Mouse (Mus musculus): ENCODE measurements at regions not wholly inside any gene's neighbourhood (a gene's known extent, or its start where the extent isn't known, plus 50 kb on each side); places are given as distances from the start of the nearest gene placed in this dataset.
A peak's percentile ranks its signal among the peaks of the same experiment; 100 is the strongest.

DNA sequence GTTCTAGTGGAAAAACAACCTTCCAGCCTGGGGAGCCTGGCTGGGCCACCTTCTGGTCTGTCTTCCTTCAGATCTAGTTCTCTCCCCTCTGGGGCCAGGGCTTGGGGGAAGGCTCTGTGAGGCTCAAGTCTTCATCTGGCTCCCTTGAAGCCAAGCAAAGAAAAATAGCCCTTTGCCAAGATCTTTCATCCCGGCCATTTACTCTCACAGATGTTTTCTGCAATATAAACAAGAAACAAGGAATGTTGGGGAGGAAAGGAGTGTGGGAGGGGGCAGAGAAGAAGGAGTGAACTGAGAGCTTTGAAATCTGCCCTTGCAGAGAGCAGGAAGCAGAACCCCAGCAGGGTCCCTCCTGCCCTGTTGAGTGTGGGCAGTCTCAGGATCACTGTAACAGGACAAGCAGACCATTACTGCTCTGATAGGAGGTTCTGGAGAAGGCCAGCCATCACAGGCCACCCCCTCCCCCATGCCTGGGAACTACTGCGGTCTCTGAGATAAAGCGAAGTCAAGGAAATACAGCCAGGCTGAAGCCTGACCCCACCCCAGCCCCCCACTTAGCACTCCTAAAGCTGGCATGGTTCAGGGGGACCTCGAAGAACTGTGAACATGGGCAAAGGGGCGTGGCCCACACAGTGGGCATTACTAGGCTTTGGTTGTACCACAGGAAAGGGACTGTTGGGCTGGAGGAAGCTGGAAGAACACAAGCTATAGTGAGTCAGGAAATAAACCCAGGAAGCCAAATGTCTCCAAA lies 118.8 kb downstream of the Zfp36l1 start:
- Histone ChIP-seq H3K4me3 (ENCODE audit: low read length) (no peak overlapping the region), H3K27ac (ENCODE audit: low read length) (peak overlapping the region; percentile 95), H3K9me3 (ENCODE audit: low read length) (no peaks in the 10 kb centered on the region), H3K36me3 (ENCODE audit: insufficient read depth, low read length) (no peaks in the 10 kb centered on the region), H3K4me1 (ENCODE audit: insufficient read depth, low read length) (peaks cover 54% of the 10 kb centered on the region), H3K9ac (replicated peaks; ENCODE audit: low read length) (no peak overlapping the region), H3K27me3 (ENCODE audit: insufficient read depth, low read length) (no peaks in the 10 kb centered on the region), H3K4me2 (replicated peaks; ENCODE audit: low read depth, low read length) (no peak overlapping the region)
- WGBS = 30% methylated on average over 5 of the region's 5 CpGs
- peak; percentile 92 for ATAC-seq (ENCODE audit: low FRiP score, low TSS enrichment)

DNA sequence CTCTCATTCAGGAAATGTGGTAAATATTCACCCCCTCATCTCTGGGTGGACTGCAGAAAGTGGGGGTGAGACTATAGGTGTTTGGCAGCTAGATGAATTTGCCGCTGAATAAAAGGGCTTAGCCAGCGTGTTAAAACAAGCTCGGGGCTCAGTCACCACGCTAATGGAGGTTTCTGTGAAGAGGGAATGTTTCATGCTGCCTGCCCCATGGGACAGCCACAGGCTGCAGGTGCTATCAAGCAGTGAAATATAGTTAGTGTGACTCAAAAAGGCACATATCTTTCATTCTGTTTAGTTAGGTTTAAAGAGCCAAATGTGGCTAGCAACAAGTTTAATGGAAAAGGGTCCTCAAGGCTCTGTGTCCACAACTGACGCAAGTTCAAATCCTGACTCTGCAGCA lies 121.5 kb downstream of the Zfp36l1 start:
- Histone ChIP-seq H3K27me3 (ENCODE audit: insufficient read depth, low read length) (no peaks in the 10 kb centered on the region), H3K4me3 (ENCODE audit: low read length) (no peak overlapping the region), H3K36me3 (ENCODE audit: insufficient read depth, low read length) (no peaks in the 10 kb centered on the region), H3K4me1 (ENCODE audit: insufficient read depth, low read length) (peaks cover 55% of the 10 kb centered on the region), H3K9ac (replicated peaks; ENCODE audit: low read length) (no peak overlapping the region), H3K27ac (ENCODE audit: low read length) (peak overlapping the region; percentile 65), H3K4me2 (replicated peaks; ENCODE audit: low read depth, low read length) (no peak overlapping the region), H3K9me3 (ENCODE audit: low read length) (no peaks in the 10 kb centered on the region)
- WGBS = 65% methylated on average over 5 of the region's 5 CpGs
- no peak for ATAC-seq (ENCODE audit: low FRiP score, low TSS enrichment)

DNA sequence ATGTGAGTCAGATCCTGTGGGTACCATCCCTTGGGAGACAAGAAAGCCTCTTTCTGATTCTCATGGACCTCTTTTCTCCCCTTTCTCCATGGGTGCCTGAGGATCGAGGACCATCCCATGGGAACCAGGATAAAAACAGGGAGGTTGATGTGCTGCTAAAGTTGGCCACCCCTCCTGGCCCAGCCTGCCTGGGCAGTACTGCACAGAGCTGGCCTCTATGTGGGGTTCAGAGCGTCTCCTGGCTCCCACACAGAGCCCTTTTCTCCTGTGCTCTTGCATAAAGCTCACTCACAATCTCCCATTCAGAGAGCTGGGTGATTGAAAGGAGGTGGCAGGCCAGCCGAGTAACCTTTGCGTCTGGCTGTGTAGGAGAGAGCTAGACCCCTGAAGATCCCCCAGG lies 122.1 kb downstream of the Zfp36l1 start:
- no peaks in the 10 kb centered on the region for H3K9me3 ChIP-seq (ENCODE audit: low read length)
- peaks cover 58% of the 10 kb centered on the region for H3K4me1 ChIP-seq (ENCODE audit: insufficient read depth, low read length)
- H3K36me3 ChIP-seq (ENCODE audit: insufficient read depth, low read length) = no peaks in the 10 kb centered on the region
- no peak overlapping the region for H3K4me3 ChIP-seq (ENCODE audit: low read length)
- peak overlapping the region; percentile 65 for H3K27ac ChIP-seq (ENCODE audit: low read length)
- H3K27me3 ChIP-seq (ENCODE audit: insufficient read depth, low read length) = no peaks in the 10 kb centered on the region
- 0 out of 2 replicates have a peak overlapping the region, but pooled peaks have one; percentile 18 for H3K9ac ChIP-seq (replicated peaks; ENCODE audit: low read length)
- no peak for ATAC-seq (ENCODE audit: low FRiP score, low TSS enrichment)
- 66% methylated on average over 4 of the region's 4 CpGs for WGBS
- H3K4me2 ChIP-seq (replicated peaks; ENCODE audit: low read depth, low read length) = no peak overlapping the region

DNA sequence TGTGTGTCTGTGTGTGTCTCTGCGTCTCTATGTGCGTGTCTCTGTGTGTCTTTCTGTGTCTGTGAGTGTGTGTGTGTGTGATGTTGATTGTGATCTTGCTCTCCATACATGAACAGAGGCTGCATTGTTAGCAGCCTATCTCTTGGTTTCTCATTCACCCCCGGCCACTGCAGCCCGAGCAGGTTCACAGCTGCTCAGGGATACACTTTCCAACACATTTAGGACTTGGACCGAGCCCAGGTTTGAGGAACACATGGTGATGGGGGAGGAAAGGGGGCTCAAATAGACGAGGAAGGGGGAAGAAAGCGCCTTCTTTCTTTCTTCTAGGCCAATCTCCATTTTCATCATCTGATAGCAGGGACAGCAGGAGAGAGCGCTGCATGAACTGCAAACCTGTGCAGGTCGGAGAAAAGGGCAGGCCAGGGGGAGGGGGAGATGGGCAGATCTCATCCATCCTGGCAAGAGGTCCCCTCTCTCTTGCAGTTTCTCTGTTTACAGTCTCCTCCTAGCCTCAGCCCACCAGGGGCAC lies 123.2 kb downstream of the Zfp36l1 start:
- Histone ChIP-seq H3K4me2 (replicated peaks; ENCODE audit: low read depth, low read length) (no peak overlapping the region), H3K4me1 (ENCODE audit: insufficient read depth, low read length) (peaks cover 62% of the 10 kb centered on the region), H3K27me3 (ENCODE audit: insufficient read depth, low read length) (no peaks in the 10 kb centered on the region), H3K27ac (ENCODE audit: low read length) (peak overlapping the region; percentile 65), H3K9me3 (ENCODE audit: low read length) (no peaks in the 10 kb centered on the region), H3K9ac (replicated peaks; ENCODE audit: low read length) (no peak overlapping the region; the same call in 1 of the 2 replicates), H3K4me3 (ENCODE audit: low read length) (no peak overlapping the region), H3K36me3 (ENCODE audit: insufficient read depth, low read length) (no peaks in the 10 kb centered on the region)
- no peak for ATAC-seq (ENCODE audit: low FRiP score, low TSS enrichment)
- 51% methylated on average over 9 of the region's 9 CpGs for WGBS

DNA sequence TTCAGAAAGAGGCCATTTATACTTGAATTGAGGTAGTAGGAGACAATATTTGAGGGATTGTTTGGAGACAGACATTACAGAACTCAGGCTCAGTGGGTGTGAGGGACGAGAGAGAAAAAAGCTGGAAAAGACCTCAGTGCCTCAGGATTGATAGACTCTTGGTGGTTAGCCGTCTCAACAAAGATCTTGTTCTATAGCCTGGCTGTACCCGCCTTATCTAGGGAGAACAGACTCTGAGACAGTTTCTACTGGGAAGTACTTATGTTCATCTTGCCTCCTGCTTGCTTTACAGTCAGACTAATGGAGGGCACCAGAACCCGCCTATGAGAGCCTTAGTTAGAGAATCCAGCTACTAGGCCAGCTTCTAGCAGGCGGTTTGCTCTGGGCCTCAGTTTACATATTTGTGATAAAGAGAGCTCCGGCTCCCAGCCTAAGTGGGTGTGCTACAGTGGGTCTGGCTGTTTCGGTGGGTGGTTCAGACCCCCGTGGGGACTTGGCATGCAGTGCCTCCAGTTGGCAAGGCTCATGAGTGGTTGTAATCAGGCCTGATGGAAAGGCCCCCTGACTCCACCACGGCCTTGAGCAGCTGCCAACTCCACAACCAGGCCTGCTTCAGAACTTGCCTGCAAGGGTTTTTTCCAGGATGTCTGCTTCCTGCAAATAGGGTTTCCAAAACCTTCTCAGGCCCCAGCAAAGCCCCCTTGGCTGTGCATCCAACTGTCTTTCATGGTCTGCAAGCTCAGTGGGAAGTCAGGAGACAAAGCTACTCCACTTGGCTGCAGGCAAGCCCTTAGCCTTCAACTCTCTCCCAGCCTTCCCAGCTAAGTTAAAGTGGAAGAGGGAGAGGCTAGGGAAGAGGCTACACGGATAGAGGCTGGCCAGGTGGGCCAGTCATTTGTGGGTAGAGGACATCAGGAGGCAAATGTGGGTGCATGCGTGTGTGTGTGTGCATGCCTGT lies 124.1 kb downstream of the Zfp36l1 start:
- no peak overlapping the region for H3K9ac ChIP-seq (replicated peaks; ENCODE audit: low read length)
- H3K27me3 ChIP-seq (ENCODE audit: insufficient read depth, low read length) = no peaks in the 10 kb centered on the region
- no peaks in the 10 kb centered on the region for H3K36me3 ChIP-seq (ENCODE audit: insufficient read depth, low read length)
- no peaks in the 10 kb centered on the region for H3K9me3 ChIP-seq (ENCODE audit: low read length)
- 78% methylated on average over 11 of the region's 11 CpGs for WGBS
- no peak for ATAC-seq (ENCODE audit: low FRiP score, low TSS enrichment)
- no peak overlapping the region for H3K4me2 ChIP-seq (replicated peaks; ENCODE audit: low read depth, low read length)
- H3K4me3 ChIP-seq (ENCODE audit: low read length) = no peak overlapping the region
- H3K4me1 ChIP-seq (ENCODE audit: insufficient read depth, low read length) = peaks cover 57% of the 10 kb centered on the region
- peak overlapping the region; percentile 56; the same call in 1 of the 2 replicates for H3K27ac ChIP-seq (ENCODE audit: low read length)

DNA sequence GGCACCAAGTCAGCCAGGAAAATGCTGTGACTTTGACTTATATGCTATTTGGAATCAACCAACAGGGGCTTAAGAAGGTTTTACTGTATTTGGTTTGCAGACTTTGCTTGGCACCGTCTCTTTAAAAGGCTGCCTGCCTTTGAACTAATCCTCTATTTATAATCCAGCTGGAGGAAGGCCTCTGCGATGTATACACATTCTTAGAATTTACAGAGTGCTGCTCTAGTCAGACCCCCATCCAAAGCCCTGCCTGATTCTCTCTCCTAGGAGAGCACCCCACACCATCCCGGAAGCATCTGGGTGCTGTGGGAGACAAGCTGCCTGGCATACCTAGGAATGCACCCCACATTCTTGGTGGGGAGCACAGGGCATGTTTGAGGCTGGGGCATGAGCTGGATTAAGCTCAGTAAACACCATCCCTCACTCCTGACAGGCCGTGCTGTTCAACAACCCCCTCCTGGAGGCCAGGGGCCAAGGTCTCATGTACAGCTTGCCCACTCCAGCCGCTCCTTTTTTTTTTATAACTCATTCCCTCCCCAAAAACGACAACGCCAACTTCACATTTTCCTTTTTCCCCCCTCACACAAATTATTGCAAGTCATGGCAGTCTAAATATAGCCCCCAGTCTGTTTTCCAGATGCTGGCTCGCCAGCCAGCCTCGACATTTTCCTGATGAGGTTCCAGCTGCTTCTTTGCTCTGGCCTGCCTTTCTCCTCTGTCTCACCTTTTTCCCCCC lies 126.4 kb downstream of the Zfp36l1 start:
- Histone ChIP-seq H3K4me3 (ENCODE audit: low read length) (no peak overlapping the region), H3K9me3 (ENCODE audit: low read length) (no peaks in the 10 kb centered on the region), H3K9ac (replicated peaks; ENCODE audit: low read length) (0 out of 2 replicates have a peak overlapping the region, but pooled peaks have one; percentile 31), H3K27me3 (ENCODE audit: insufficient read depth, low read length) (no peaks in the 10 kb centered on the region), H3K4me2 (replicated peaks; ENCODE audit: low read depth, low read length) (no peak overlapping the region), H3K27ac (ENCODE audit: low read length) (peak overlapping the region; percentile 66), H3K4me1 (ENCODE audit: insufficient read depth, low read length) (peaks cover 46% of the 10 kb centered on the region), H3K36me3 (ENCODE audit: insufficient read depth, low read length) (no peaks in the 10 kb centered on the region)
- WGBS = 34% methylated on average over 9 of the region's 9 CpGs
- ATAC-seq (ENCODE audit: low FRiP score, low TSS enrichment) = no peak

DNA sequence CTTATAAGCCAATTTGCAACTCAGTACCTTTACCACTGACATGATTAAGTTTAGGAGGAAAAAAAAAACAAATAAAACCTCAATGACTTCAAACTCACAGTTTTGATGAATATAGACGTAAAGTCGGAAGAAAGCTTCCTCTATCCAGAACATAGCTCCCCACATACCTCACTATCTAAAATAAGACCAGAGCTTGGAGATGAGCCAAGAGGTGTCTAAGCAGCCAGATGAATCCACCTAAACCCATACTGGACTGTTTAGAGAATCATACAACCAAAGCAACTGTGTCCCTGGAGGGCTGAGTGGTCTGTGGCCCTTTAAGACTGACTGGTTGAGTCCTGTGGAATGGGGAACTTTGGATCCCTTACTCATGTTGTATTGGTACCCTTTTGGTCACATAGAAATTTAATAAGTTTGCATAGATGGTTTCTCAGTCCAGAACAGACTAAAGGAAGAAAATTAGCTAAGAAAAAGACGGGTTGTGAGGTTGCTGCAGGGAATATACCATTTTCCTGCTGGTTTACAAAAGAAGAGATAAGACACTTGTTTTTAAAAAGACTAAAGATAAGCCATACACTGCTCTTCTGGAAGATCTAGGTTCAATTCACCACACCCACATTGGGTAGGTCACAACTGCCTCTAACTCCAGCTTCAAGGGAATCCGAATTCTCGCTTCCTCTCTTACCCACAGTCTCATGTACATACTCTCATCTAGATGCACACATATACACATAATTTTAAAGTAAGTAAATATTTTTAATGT lies 127.6 kb downstream of the Zfp36l1 start:
- Histone ChIP-seq H3K27ac (ENCODE audit: low read length) (no peak overlapping the region), H3K9ac (replicated peaks; ENCODE audit: low read length) (no peak overlapping the region), H3K9me3 (ENCODE audit: low read length) (no peaks in the 10 kb centered on the region), H3K27me3 (ENCODE audit: insufficient read depth, low read length) (no peaks in the 10 kb centered on the region), H3K4me3 (ENCODE audit: low read length) (no peak overlapping the region), H3K36me3 (ENCODE audit: insufficient read depth, low read length) (no peaks in the 10 kb centered on the region), H3K4me2 (replicated peaks; ENCODE audit: low read depth, low read length) (no peak overlapping the region), H3K4me1 (ENCODE audit: insufficient read depth, low read length) (peaks cover 35% of the 10 kb centered on the region)
- WGBS = 84% methylated on average over 5 of the region's 5 CpGs
- ATAC-seq (ENCODE audit: low FRiP score, low TSS enrichment) = no peak

DNA sequence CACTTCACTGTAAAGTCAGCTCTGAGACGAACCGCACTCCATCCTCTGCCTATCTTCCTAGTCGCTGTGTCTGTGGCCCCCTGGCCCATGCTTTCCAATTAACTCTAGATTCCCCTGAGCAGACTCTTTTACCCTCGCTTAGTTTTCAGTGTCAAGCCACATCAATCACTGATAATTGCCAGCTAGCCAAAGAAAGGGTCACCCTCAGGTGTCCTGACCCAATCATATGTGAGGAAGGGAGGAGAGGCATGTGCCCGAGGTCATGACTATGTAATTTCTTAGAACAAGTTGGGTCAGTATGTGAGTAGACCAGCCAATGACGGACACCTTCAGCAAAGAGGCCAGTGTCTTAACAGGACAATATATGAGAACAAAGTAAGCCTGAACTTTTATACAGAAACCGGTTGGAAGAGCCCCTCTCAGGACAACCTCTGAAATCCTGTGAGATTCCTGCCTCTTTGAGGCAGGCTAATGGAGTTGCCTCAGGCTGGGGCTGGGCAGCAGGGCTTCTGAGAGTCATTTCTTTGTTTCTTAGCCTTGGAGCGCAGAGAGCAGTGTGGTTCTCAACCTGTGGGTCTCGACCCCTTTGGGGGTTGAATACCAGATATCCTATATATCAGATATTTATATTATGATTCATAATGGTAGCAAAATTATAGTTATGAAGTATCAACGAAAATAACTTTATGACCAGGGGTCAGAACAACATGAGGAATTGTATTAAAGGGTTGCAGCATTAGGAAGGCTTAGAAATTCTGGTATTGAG lies 128.6 kb downstream of the Zfp36l1 start:
- Histone ChIP-seq H3K4me2 (replicated peaks; ENCODE audit: low read depth, low read length) (no peak overlapping the region), H3K4me1 (ENCODE audit: insufficient read depth, low read length) (peaks cover 25% of the 10 kb centered on the region), H3K9ac (replicated peaks; ENCODE audit: low read length) (0 out of 2 replicates have a peak overlapping the region, but pooled peaks have one; percentile 29), H3K9me3 (ENCODE audit: low read length) (no peaks in the 10 kb centered on the region), H3K4me3 (ENCODE audit: low read length) (no peak overlapping the region), H3K27ac (ENCODE audit: low read length) (no peak overlapping the region), H3K27me3 (ENCODE audit: insufficient read depth, low read length) (no peaks in the 10 kb centered on the region), H3K36me3 (ENCODE audit: insufficient read depth, low read length) (no peaks in the 10 kb centered on the region)
- 46% methylated on average over 10 of the region's 10 CpGs for WGBS
- no peak for ATAC-seq (ENCODE audit: low FRiP score, low TSS enrichment)

All from kidney, embryonic 16.5 days (tissue).